Mouse (Mus musculus) midbrain, postnatal 0 days (tissue): Measurements from ENCODE around the gene Hspa12b. TPM values are rescaled to one million over a fixed set of nuclear protein-coding genes. Genes with fewer than 3 reads are reported as not detected.

ENCODE experiments used
- ATAC-seq: fragments of 200-750 bp; cut with Nextera tagmentation; 2 replicates; pipeline ENCODE4 v1.8.0; 2017; ENCODE audit warnings: moderate number of reproducible peaks, mild to moderate bottlenecking, moderate TSS enrichment, moderate library complexity; ENCODE audit not compliant: low FRiP score
- DNase-seq: peaks from one replicate; pipeline ENCODE4 v3.0.0-alpha.2; 2015; ENCODE audit warnings: low spot score
- H3K27ac ChIP-seq: fragments of 300-500 bp; sonication (generic); 2 replicates; pipeline ENCODE4 v1.5.1; 2014; ENCODE audit warnings: low read depth, mild to moderate bottlenecking, low read length, mixed read lengths
- H3K27me3 ChIP-seq: fragments of 300-500 bp; sonication (generic); 2 replicates; pipeline ENCODE4 v1.6.1; 2014; ENCODE audit warnings: low read length, control low read depth, mixed read lengths; ENCODE audit not compliant: insufficient read depth
- H3K36me3 ChIP-seq: fragments of 300-500 bp; sonication (generic); 2 replicates; pipeline ENCODE4 v1.6.1; 2014; ENCODE audit warnings: low read length, control low read depth, mixed read lengths; ENCODE audit not compliant: insufficient read depth
- H3K4me1 ChIP-seq: fragments of 300-500 bp; sonication (generic); 2 replicates; pipeline ENCODE4 v1.6.1; 2014; ENCODE audit warnings: mild to moderate bottlenecking, control low read depth, antibody characterized with exemption, low read length, mixed read lengths; ENCODE audit not compliant: insufficient read depth
- H3K4me2 ChIP-seq: fragments of 300-500 bp; sonication (generic); 2 replicates; pipeline ENCODE4 v1.6.1; 2014; ENCODE audit warnings: low read depth, mild to moderate bottlenecking, low read length, mixed read lengths; ENCODE audit not compliant: poor library complexity, severe bottlenecking
- H3K4me3 ChIP-seq: fragments of 300-500 bp; sonication (generic); 2 replicates; pipeline ENCODE4 v1.5.1; 2014; ENCODE audit warnings: low read depth, mild to moderate bottlenecking, low read length, moderate library complexity
- H3K9ac ChIP-seq: fragments of 300-500 bp; sonication (generic); replicated peaks from 2 replicates; pipeline ENCODE4 v1.6.1; 2014; ENCODE audit warnings: mild to moderate bottlenecking, low read length, moderate library complexity, mixed read lengths; ENCODE audit not compliant: poor library complexity, severe bottlenecking
- H3K9me3 ChIP-seq: fragments of 300-500 bp; sonication (generic); 2 replicates; pipeline ENCODE4 v1.6.1; 2016; ENCODE audit warnings: low read length, control low read depth
- CTCF ChIP-seq: IDR thresholded peaks from 2 replicates; pipeline ENCODE4 v1.5.1; 2016; ENCODE audit warnings: antibody characterized with exemption, mild to moderate bottlenecking
- WGBS: fragments of 180-500 bp; shearing (Covaris S2); extraction: QIAGEN DNeasy Blood & Tissue Kit; methylation state at CpG from one replicate; pipeline ENCODE4 v1.1.7; 2014; 5-methylcytosine and 5-hydroxymethylcytosine counted together
- polyA plus RNA-seq: library from polyadenylated mRNA; unstranded; fragments of >200 nt; fragmentation: Nextera tagmentation; extraction: Ambion mirVana; gene quantifications from 2 replicates; pipeline ENCODE4 v1.2.1, GENCODE M21; 2015
- total RNA-seq: library from RNA; depleted of rRNA; stranded (reverse); fragments of >200 nt; gene quantifications from 2 replicates; pipeline ENCODE4 v1.2.3, GENCODE M21; 2014

The Hspa12b gene
- total and polyA plus RNA-seq, 2 experiments from 2014 or later = 2.9 to 11.1 TPM

DNA sequence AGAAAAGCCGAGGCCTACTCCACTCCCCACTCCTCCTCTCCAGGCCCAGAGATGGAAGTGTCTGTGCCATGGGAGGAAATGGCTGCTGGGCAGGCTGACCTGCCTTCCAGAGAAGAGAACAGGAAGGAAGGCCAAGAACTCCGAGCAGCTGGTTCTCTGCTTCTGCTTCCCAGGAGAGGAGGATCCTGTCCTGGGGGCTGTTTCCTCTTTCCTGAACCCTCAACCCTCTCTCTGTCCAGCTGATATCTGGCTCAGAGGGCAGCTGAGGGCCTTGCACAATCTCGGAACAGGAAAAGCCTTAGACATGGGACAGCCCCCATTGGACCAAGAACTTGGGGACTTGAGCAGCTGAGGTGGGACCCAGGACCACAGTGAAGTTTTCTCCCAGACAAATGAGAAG lies 36.2 kb upstream of the Hspa12b start:
- no peak for TF ChIP-seq CTCF
- no peak for ATAC-seq

DNA sequence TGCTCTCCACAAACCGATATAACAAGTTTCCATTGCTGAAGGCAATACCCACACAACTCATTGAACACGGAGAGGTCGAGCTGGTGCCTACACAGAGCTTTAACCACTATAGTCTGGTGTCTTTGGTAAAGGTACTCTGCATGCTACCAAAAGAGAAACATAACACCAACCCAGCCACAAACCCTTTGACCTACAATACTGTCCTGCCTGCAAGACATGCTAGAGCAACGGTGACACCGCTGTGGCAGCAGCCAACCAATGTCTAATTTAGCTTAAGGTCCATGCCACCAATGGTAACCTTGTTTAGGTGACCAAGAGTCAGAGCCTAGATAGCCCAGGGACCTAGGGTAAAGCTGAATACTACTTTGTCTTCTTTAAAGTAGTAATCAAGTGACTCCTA lies 33.5 kb upstream of the Hspa12b start:
- DNase-seq (no peak), ATAC-seq (no peak)
- no peaks in the 10 kb centered on the region for H3K4me1 ChIP-seq
- WGBS = 88% methylated on average over 5 of the region's 5 CpGs
- no peak overlapping the region for H3K9ac ChIP-seq
- H3K36me3 ChIP-seq = no peaks in the 10 kb centered on the region
- no peaks in the 10 kb centered on the region for H3K9me3 ChIP-seq
- TF ChIP-seq CTCF = no peak
- no peaks in the 10 kb centered on the region for H3K27me3 ChIP-seq
- H3K4me3 ChIP-seq = no peak overlapping the region
- H3K27ac ChIP-seq = no peak overlapping the region
- H3K4me2 ChIP-seq = no peak overlapping the region

More for the DNA sequence above, 36.2 kb upstream of the Hspa12b start:
- no peak overlapping the region for H3K4me2 ChIP-seq
- 92% methylated on average over 3 of the region's 3 CpGs for WGBS
- H3K4me3 ChIP-seq = no peak overlapping the region
- H3K9ac ChIP-seq = no peak overlapping the region
- H3K9me3 ChIP-seq = no peaks in the 10 kb centered on the region
- H3K4me1 ChIP-seq = no peaks in the 10 kb centered on the region
- DNase-seq = no peak
- no peaks in the 10 kb centered on the region for H3K36me3 ChIP-seq
- H3K27me3 ChIP-seq = no peaks in the 10 kb centered on the region
- H3K27ac ChIP-seq = no peak overlapping the region

DNA sequence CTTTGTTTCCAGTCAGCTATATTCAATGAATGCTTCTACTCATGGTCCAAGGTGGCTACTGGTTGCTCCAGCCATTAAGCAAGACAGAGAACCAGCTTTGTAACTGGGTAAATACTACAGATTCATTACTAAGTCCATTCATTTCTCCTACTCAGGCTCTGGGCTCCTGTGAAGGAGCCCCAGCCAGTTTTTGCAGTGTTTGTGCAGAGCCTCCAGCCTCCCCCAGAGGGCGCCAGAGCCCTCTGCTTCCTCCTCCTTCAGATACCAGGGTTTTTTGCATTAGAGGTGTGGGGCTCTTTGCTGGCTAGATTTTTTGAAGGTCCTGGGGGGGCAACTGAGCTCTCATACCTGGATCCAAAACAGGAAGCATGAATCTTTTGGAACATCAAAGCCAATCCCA lies 32.3 kb upstream of the Hspa12b start:
- 0% methylated on average over 1 of the region's 1 CpGs for WGBS
- Histone ChIP-seq H3K9me3 (no peaks in the 10 kb centered on the region), H3K9ac (no peak overlapping the region), H3K4me2 (no peak overlapping the region), H3K36me3 (no peaks in the 10 kb centered on the region), H3K4me3 (no peak overlapping the region), H3K27me3 (no peaks in the 10 kb centered on the region), H3K4me1 (no peaks in the 10 kb centered on the region), H3K27ac (no peak overlapping the region)
- TF ChIP-seq CTCF = peak; percentile 85
- DNase-seq = peak; percentile 74
- ATAC-seq = no peak

DNA sequence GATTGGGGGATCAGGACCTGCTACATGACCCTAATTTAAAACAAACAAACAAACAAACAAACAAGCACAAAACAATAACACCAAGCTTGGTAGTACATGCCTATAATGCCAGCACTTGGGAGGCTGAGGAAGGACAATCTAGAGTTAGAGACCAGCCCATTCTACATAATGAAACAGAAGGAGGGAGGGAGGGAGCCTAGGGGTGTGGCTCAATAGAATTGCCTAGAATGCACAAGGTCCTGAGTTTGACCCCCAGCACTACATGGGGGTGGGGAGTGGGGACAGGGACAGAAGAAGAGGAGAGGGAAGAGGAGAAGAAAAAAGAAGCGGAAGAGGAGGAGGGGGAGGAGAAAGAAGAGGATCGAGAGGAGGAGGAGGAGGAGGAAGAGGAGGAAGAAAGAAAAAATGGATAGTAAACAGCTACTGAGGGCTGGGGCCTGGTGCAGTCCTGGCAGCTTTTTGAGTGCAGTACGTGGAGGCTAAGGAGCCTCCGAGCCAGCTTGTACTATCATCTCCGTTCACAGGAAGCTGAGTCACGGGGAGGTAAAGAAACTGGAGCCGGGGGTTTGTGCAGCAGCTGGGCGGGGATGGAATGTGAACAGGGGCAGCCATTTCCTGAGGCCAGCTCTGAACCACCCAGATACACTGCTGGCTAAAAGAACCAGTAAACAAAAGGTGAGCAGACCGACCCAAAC lies 30.8 kb upstream of the Hspa12b start:
- Histone ChIP-seq H3K9ac (no peak overlapping the region), H3K27ac (no peak overlapping the region), H3K9me3 (no peaks in the 10 kb centered on the region), H3K4me1 (no peaks in the 10 kb centered on the region), H3K36me3 (no peaks in the 10 kb centered on the region), H3K27me3 (no peaks in the 10 kb centered on the region), H3K4me3 (no peak overlapping the region), H3K4me2 (no peak overlapping the region)
- no peak for ATAC-seq
- no peak for TF ChIP-seq CTCF
- 22% methylated on average over 9 of the region's 9 CpGs for WGBS
- DNase-seq = peak; percentile 2

DNA sequence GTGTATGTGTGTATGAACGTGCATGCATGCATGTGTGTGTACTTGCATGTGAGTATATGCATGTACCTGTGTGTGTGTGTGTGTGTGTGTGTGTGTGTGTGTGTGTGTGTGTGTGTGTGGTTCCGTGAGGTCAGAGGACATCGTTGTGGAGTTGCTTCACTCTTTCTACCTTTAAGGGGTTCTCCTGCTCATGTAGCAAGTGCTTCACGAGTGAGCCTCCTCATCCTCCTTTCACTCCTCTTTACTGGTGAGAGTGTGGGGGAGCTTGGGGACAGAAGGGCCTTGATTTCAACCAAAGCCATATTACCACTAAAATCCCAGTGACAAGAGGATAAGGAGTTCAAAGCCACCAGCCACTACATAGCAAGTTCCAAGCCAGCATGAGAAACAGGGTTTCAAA lies 30.0 kb upstream of the Hspa12b start:
- ATAC-seq = no peak
- Histone ChIP-seq H3K4me1 (no peaks in the 10 kb centered on the region), H3K4me3 (no peak overlapping the region), H3K27me3 (no peaks in the 10 kb centered on the region), H3K9me3 (no peaks in the 10 kb centered on the region), H3K4me2 (no peak overlapping the region), H3K36me3 (no peaks in the 10 kb centered on the region), H3K27ac (no peak overlapping the region), H3K9ac (no peak overlapping the region)
- TF ChIP-seq CTCF = no peak
- WGBS = 77% methylated on average over 4 of the region's 4 CpGs
- DNase-seq = no peak

DNA sequence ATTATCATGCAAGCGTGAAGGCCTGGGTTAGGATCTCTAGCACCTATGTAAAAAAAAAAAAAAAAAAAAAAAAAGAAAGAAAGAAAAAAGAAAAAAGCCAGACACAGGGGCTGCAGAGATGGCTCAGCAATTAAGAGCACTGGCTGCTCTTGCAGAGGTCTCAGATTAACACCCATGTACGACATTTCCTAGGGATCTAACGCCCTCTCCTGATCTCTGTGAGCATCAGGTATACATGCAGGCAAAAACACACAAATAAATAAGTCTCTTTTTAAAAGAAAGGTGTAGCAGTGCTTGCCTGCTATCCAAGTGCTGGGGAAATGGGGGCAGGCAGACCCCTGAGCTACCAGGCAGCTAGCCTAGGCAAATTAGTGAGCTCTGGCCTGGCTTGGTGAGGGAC lies 25.6 kb upstream of the Hspa12b start:
- ATAC-seq = no peak
- H3K9me3 ChIP-seq = no peaks in the 10 kb centered on the region
- DNase-seq = no peak
- no peaks in the 10 kb centered on the region for H3K27me3 ChIP-seq
- no peak overlapping the region for H3K9ac ChIP-seq
- no peak overlapping the region for H3K4me3 ChIP-seq
- no peaks in the 10 kb centered on the region for H3K36me3 ChIP-seq
- no peak overlapping the region for H3K27ac ChIP-seq
- 70% methylated on average over 3 of the region's 3 CpGs for WGBS
- H3K4me1 ChIP-seq = no peaks in the 10 kb centered on the region
- TF ChIP-seq CTCF = no peak
- H3K4me2 ChIP-seq = no peak overlapping the region
